Mouse (Mus musculus): ENCODE data around the gene Itpkc.

Itpkc gene

DNA sequence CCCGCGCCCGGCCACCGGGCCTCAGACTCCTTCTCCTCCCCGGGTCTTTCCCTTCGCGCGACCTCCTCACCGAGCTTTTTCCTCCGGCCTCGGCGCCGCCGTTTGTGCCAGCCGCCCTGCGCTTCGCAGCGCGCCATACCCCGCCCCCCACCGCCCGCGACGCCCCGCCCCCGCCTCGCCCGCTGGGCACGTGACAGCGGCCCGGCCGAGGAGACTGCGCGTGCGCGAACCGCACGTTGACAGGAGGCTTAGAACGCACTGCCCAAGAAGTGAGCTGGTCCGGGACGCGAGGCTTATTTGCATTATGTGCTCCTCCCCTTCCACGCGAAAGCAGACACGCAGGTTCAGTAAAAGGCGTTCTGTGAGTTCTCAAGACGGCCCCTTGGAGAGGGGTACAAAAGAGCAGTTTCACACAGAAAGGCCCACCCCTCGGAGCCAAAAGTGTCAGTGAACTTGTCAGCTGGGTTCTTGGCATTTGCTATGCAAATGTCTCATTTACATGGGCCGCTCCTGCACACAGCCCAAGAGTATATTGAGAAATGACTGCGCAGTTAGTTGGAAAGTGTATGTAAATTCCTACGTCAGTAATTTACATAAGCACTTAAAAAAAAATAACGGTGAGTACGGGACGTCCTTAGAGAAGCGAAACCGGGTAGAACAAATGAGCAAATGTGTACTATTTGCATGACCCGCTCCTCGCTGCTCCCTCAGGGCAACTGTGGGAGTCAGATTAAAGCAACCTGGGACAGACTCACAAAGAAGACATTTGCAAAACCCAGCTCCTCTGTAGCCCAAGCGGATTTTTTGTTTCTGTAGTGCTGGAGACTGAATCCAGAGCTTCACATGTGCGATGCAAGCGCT, 61.6 kb downstream of the Itpkc start, which contains the start of gene Egln2:
Gene Egln2 (minus strand): TSS at position 189 of the 861 bp plus-strand sequence.
- intact Hi-C loops (cut with DNase I), result loop anchor here (5.0 kb wide), 1 partner anchor 60 kb away; the partner anchor contains the start of gene Itpkc

DNA sequence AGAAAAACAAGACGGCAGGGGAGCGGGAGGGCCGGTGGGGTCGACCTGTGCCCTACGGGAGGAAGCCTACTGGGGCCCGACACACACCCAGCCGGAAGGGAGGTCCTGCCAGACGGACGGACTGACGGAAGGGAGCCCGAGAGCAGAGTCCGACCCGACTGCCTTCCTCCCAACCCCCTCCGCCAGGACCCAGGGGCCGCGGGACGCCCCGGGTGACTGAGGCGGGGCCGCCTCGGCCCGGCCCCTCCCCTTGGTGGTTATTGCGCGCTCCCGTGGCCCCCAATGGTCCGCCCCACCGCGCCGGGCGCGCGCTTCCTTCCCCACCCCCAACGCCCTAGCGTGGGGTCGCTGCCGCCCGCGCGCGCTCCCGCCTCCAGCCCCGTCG, 62.2 kb downstream of the Itpkc start:
- intact Hi-C loops (cut with DNase I), result loop anchor here (5.0 kb wide), 1 partner anchor 61 kb away; the partner anchor contains the start of gene Itpkc

DNA sequence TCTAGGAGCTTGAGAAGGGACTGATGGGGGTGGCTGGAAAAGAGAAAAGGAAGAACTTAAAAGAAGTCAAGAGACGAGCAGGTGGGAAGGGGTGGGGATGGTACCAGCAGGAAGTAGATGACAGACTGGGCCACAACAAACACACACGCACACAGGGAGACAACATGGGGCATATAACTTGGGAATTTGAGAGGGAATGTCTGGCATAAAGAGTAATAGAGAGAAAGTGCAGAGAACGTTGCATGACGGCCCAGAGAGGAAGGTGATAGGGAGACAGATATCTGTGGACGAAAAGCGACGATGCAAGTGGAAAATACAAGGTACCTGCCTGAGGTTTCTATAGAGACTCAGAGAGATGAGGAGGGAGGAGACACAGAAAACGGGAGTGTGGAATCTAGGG, 62.8 kb downstream of the Itpkc start:
- intact Hi-C loops (cut with DNase I), result loop anchor here (5.0 kb wide), 1 partner anchor 62 kb away; the partner anchor contains the start of gene Itpkc

DNA sequence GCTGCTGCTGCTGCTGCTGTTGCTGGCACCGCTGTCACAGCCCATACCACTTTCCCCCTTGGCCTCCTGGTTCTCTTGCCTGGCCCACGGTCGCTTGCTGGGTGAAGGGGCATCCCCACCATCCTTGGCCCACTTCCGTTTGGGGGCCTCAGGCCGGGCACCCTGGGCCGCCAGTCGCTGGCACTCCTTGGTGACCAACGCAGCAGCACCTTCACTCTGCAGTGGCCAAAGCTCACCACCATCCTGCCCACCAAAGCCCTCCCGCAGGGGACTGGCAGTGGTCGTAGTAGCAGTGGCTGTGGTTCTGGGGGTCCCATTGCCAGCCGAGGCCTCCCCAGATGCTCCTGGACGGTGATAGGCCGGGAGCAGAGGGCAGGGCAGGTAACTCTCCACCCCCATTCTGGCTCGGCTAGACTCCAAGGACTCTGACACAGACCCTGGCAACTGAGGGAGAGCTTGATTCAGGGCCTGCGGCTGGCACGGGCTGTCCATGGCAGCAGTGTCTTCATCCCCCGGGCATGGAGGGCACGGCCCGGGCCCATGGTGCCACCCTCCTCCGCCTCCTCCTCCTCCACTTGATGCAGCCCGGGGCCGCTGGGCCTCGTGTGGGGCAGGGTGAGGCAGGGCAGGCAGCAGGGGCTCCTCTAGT, 63.3 kb downstream of the Itpkc start:
- intact Hi-C loops (cut with DNase I), result loop anchor here (5.0 kb wide), 1 partner anchor 62 kb away; the partner anchor contains the start of gene Itpkc

DNA sequence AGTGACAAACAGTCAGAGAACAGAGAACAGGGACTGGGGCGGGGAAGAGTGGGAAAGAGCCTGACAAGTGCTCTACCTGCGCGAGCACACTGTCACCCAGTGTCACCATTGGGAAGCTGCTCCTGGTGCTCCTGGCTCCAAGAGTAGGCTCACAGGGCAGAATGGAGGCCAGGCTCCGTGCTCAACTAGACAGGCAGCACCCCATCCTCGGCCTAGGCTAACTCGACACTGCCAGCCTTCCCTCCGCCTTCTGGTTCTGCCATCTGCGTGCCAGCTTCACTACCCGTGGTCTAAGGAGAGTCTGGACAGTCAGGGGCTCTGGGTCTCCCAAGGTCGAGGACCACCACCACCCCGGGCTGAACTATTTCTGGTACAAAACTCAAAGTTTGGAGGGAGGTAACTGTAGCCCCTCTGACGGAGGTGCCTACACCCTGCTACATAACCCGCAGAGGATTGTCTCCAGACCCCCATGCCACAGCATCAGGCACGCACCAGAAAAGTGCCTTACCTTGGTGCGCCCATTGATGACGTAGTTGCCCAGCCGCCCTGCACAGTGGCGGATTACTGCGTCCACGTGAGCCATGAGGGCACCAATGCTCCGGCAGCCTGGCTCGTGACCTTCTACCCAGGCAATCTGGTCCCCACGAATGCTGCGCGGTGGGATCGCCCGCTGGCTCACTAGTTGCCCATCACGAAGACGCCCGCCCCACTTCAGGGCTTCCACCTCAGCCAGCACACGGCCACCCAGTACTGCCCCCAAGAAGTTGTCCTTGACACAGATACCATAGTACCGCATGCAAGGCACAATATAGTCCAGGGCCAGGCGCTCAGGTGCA, 64.1 kb downstream of the Itpkc start:
- intact Hi-C loops (cut with DNase I), result no loop called here

DNA sequence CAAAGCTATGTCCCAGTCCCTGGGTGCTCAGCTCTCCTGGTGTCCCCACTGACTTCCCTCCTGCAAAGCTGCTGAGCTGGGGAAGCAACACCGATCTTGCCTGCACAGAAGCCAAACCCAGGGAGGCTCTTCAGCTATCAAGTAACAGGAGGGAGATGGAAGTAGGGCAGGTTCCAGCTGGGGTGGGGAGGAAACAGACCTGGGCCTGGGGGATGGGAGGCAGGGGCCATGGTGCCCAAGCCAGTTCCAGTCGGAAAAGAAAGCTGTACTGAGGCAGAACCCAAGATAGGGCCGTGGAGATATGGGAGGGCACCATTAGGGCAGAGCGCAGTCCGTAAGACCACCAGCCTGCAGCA, 65.0 kb downstream of the Itpkc start:
- intact Hi-C loops (cut with DNase I), result no loop called here

DNA sequence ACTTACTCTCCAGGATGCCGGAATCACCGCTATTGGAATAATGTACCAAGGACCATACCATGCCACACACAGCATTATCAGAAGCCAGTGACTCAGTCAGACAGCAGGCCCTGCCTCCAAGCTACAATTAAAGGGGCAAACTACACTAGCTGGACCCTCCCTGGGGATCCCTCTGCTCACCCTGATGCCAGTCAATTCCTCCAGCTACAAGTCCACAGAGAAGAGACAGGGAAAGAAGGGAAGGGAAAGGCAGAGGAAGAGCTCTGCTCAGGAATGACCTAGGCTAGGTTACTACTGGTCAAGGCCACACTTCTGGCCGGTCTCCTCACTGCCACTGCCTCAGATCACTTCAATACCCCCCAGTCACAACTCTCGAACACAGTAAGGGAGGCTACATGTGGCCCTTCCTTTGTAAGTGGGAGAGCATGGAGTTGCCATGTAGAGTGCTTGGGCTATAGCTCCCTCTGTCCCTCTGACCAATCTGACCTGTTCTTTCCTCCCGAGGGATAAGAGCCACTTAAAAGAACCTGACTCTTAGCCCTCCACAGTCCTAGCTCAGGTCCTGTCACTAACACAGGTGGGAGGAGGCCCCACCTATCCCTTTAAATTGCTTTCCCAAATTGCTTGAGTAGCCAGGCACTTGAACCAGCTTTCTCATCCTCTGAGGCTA, 65.5 kb downstream of the Itpkc start:
- intact Hi-C loops (cut with DNase I), result no loop called here

DNA sequence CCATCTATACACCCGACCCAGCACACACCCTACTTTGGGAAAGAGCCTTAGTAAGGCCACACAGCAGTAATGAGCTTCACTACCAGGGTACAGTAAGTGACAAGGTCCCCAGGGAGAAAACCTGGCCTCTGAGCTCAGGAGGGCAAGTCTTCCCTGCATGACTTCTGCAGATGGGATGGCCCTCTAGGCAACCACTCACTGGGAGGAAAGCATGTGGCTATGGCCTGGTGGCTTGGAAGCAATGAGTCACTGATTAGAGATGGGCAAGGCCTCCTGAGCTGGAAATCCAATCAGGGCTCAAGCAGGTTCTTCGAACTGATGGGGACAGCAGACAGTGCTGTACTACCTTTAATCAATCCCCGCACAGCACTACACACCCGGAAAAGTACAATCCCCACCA, 66.7 kb downstream of the Itpkc start:
- intact Hi-C loops (cut with DNase I), result no loop called here

DNA sequence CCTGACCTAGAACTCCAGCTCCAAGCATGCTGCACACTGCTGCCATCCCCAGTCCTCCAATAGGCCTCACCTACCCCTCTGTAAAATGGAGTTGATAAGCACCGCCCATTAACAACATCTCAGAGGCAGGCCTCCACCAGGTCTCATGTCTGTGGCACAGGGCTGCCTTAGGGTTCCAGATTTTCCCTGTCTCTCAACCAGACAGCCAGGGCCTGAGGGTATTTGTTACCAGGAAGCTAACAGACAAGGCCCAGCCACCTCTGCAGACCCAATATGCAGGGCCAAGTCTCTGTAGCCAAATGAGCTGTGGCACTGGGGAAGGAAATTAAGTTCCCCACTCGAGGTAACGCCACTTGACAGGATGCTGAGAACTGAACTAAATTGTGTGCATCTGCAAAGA, 67.5 kb downstream of the Itpkc start:
- intact Hi-C loops (cut with DNase I), result no loop called here

DNA sequence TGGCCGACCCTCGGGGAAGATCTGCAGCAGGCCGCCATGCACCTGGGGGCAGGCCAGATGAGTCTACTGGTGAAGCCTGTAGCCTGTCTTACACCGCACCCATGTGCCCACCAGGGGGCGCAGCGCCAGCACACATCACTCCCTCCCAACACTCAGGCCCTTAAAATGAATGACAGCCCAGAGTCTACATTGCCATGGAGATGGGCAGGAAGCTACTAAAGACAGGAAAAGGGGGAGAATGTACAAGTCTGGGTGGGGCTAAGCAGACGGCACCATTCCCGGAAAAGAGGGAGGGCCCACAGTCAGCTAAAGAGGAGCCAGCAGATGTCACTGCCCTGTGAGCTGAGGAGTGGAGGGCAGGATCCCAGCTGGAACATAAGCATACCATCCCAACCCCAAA, 68.6 kb downstream of the Itpkc start:
- intact Hi-C loops (cut with DNase I), result loop anchor here (5.0 kb wide), 1 partner anchor 127 kb away; no protein-coding TSS in a partner anchor

DNA sequence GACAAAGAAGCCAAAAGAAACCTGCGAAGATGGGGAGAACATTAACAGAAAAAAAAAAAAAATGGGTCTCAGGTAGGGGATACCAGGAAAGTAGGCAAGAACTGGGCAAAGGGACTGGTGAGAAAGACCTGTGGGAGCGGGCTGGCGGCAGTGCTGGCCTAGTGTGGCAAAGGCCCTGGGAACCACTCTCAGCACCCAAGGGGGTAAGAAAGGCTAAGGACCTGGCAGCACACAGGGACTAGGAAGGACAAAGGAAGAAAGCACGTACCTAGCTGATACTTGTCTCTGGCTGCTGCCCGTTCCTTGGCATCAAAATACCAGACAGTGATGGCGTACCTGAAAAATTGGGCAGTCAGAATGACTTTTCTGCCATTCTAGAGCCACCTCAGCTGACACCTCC, 69.2 kb downstream of the Itpkc start:
- intact Hi-C loops (cut with DNase I), result loop anchor here (5.0 kb wide), 1 partner anchor 128 kb away; no protein-coding TSS in a partner anchor

DNA sequence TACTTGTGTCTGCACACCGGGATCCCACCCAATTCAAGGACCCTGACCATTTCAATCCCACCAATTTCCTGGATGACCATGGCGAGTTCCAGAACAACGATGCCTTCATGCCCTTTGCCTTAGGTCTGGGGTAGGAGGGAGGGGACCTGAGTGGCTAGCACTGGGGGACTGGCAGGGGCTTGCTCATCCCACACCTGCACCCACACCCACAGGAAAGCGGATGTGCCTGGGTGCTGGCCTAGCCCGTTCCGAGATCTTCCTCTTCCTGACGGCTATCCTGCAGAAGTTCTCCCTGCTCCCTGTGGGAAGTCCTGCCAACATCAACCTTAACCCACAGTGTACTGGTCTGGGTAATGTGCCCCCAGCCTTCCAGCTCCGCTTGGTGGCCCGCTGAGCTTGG, 70.3 kb downstream of the Itpkc start:
- intact Hi-C loops (cut with DNase I), result loop anchor here (5.0 kb wide), 1 partner anchor 129 kb away; no protein-coding TSS in a partner anchor

Small RNA genes within 50 kb of the gene (microRNA-seq; reads per million reads assigned to microRNA genes)
- gene Mir1191 (0.23 to 0.25 reads per million in 2 experiments), gene Mir3101 (0 reads per million in 2 experiments)
